Mouse (Mus musculus): ENCODE data around the gene Bcl9.

DNA sequence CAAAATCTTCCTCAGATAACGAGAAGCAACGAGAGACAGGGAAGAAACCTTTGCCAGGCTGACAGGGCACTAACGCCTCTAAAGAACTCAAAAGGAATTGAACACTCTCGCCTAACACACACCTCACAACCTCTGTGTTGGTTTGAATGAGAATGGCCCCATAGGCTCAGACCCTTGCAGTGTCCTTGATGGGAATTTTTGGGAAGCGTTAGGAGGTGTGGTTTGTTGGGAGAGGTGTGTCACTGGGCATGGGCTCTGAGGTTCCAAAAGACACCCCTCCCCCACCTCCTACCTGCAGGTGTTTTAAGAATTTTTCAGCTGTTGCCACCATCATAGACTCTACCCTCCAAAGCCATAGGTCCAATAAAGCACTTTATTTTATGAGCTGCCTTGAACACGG, 118.8 kb downstream of the Bcl9 start:
- TF ChIP-seq CTCF (IDR thresholded peaks at IDR 0.05; ENCODE audit: low read depth) (no peak), EP300 (optimal IDR thresholded peaks at IDR 0.05) (no peak)
